In genomic region chr1:133069275-133070120, GRCm38 (mm10) we compare ENCODE assay signal across 9 mouse cellular contexts. TPM values are rescaled to one million over a fixed set of nuclear protein-coding genes. Genes with fewer than 3 reads are reported as not detected.
DNase-seq lines count a peak whose midpoint lies in the region; ATAC-seq and TF ChIP-seq lines count a peak whose summit lies in the region.
"Had no signal": no experiment of that assay in that cellular context is flagged by ENCODE, and none has a peak within 500 bp of the region (broad histone marks: within the 10 kb centered on the region; RNA-seq: fewer than 3 reads in every experiment).

No protein-coding gene starts in this region.

- peak; percentile 61 for DNase-seq in gastrocnemius, adult 2 months
- no peak for DNase-seq in gastrocnemius, postnatal 36 days
- DNase-seq in thymus, adult 2 months = no peak
- DNase-seq in thymus, postnatal 36 days = no peak
- peak; percentile 24 for DNase-seq in hindbrain, postnatal 0 days (ENCODE audit: low spot score)
- DNase-seq in frontal cortex, postnatal 25 days (ENCODE audit: low spot score in 2 of 2) = no peak
- DNase-seq in cerebellum, adult 8-10 months = no peak
- DNase-seq: kidney, adult 11 months had no signal

- no peak for ATAC-seq in hindbrain, postnatal 0 days
- ATAC-seq in stomach, embryonic 14.5 days (ENCODE audit: insufficient number of reproducible peaks, insufficient read depth, low FRiP score, low read depth) = peak; percentile 12; the same call in 1 of the 2 replicates

- intact Hi-C loops in gastrocnemius, adult 2 months (cut with DNase I) = loop anchor here (2.0 kb wide), 1 partner anchor 23 kb away; no protein-coding TSS in a partner anchor
- intact Hi-C loops in gastrocnemius, postnatal 36 days (cut with DNase I) = no loop called here

- H3K27ac ChIP-seq in gastrocnemius, adult 2 months = peak overlapping the region; percentile 92
- H3K27ac ChIP-seq in thymus, adult 2 months (ENCODE audit: control insufficient read depth, insufficient read depth, low read length) = peak overlapping the region; percentile 10; the same call in 1 of the 2 replicates
- H3K27ac ChIP-seq in hindbrain, postnatal 0 days = peak overlapping the region; percentile 68
- H3K27ac ChIP-seq in stomach, embryonic 14.5 days (ENCODE audit: low read length) = peak overlapping the region; percentile 81

- no peaks in the 10 kb centered on the region for H3K27me3 ChIP-seq in thymus, adult 2 months (ENCODE audit: control insufficient read depth, insufficient read depth, low read length)
- H3K27me3 ChIP-seq in hindbrain, postnatal 0 days (ENCODE audit: insufficient read depth, low read length) = no peaks in the 10 kb centered on the region
- no peaks in the 10 kb centered on the region for H3K27me3 ChIP-seq in stomach, embryonic 14.5 days (ENCODE audit: control insufficient read depth, insufficient read depth, low read length)

- H3K9ac ChIP-seq in hindbrain, postnatal 0 days (replicated peaks; ENCODE audit: low read length) = no peak overlapping the region
- no peak overlapping the region for H3K9ac ChIP-seq in stomach, embryonic 14.5 days (replicated peaks; ENCODE audit: low read depth, low read length)

- H3K4me1 ChIP-seq in thymus, adult 2 months (replicated peaks; ENCODE audit: control insufficient read depth, insufficient read depth, low read length) = peaks cover 37% of the 10 kb centered on the region
- peaks cover 29% of the 10 kb centered on the region for H3K4me1 ChIP-seq in hindbrain, postnatal 0 days (ENCODE audit: insufficient read depth, low read length)
- peaks cover 28% of the 10 kb centered on the region for H3K4me1 ChIP-seq in stomach, embryonic 14.5 days (ENCODE audit: control insufficient read depth, insufficient read depth, low read length)

- no peak overlapping the region for H3K4me2 ChIP-seq in hindbrain, postnatal 0 days (ENCODE audit: low read depth, low read length)
- H3K4me2 ChIP-seq in stomach, embryonic 14.5 days (replicated peaks; ENCODE audit: low read depth, low read length) = no peak overlapping the region

- no peaks in the 10 kb centered on the region for H3K36me3 ChIP-seq in thymus, adult 2 months (ENCODE audit: control insufficient read depth, insufficient read depth, low read length)
- peaks cover 8% of the 10 kb centered on the region; the same call in 1 of the 2 replicates for H3K36me3 ChIP-seq in hindbrain, postnatal 0 days (ENCODE audit: insufficient read depth, low read length)
- peaks cover 9% of the 10 kb centered on the region; the same call in 1 of the 2 replicates for H3K36me3 ChIP-seq in stomach, embryonic 14.5 days (ENCODE audit: control insufficient read depth, insufficient read depth, low read length)

- no peak for TF ChIP-seq POLR2A in thymus, adult 2 months (IDR thresholded peaks at IDR 0.05; ENCODE audit: control insufficient read depth, extremely low read depth, insufficient read depth, low read length, poor library complexity)

- WGBS in thymus, adult 2 months = 45% methylated on average over 12 of the region's 12 CpGs
- WGBS in hindbrain, postnatal 0 days = 70% methylated on average over 12 of the region's 12 CpGs
- 61% methylated on average over 12 of the region's 12 CpGs for WGBS in stomach, embryonic 14.5 days

- no peaks in the 10 kb centered on the region for H3K9me3 ChIP-seq in hindbrain, postnatal 0 days (ENCODE audit: low read length)
- no peaks in the 10 kb centered on the region for H3K9me3 ChIP-seq in stomach, embryonic 14.5 days (ENCODE audit: control insufficient read depth, low read depth, low read length)

- peak overlapping the region; percentile 82 for H3K4me3 ChIP-seq in gastrocnemius, adult 2 months
- H3K4me3 ChIP-seq in thymus, adult 2 months (ENCODE audit: control insufficient read depth, insufficient read depth, low read length) = no peak overlapping the region
- H3K4me3 ChIP-seq in hindbrain, postnatal 0 days (ENCODE audit: low read length) = no peak overlapping the region
- no peak overlapping the region for H3K4me3 ChIP-seq in stomach, embryonic 14.5 days (ENCODE audit: low read depth, low read length)

- TF ChIP-seq CTCF in gastrocnemius, adult 2 months (IDR thresholded peaks at IDR 0.05) = no peak
- TF ChIP-seq CTCF in thymus, adult 2 months (IDR thresholded peaks at IDR 0.05; ENCODE audit: borderline replicate concordance, control insufficient read depth, extremely low read depth, insufficient read depth, low read length, poor library complexity) = no peak
- TF ChIP-seq CTCF in hindbrain, postnatal 0 days (IDR thresholded peaks at IDR 0.05; ENCODE audit: low read depth) = no peak

RNA-seq across cellular contexts. Expression of gene Pik3c2b, which starts 24.0 kb away (rescaled TPM):
- total RNA-seq in gastrocnemius, adult 2 months (2021) = 10 to 100 TPM in 1 of 2 experiments, 1 to 10 TPM in 1; 9.8 to 11.0 TPM
- total RNA-seq in gastrocnemius, postnatal 36 days (2021) = 10 to 100 TPM in 1 of 2 experiments, 1 to 10 TPM in 1; 9.3 to 11.1 TPM
- polyA plus RNA-seq in thymus, adult 2 months (2012; rRNA removed) = 9.5 and 12.1 TPM in 2 replicates
- total RNA-seq in hindbrain, postnatal 0 days (2014; rRNA removed) = 20.7 and 23.0 TPM in 2 replicates
- polyA plus RNA-seq in hindbrain, postnatal 0 days (2015; fragmentation: Nextera tagmentation; extraction: Ambion mirVana) = 7.1 and 8.7 TPM in 2 replicates
- polyA plus RNA-seq in stomach, embryonic 14.5 days (2014; fragmentation: Nextera tagmentation; extraction: Ambion mirVana) = 10.7 and 13.8 TPM in 2 replicates

RNA-seq across cellular contexts. Expression of gene Mdm4, which starts 39.1 kb away (rescaled TPM):
- total RNA-seq in gastrocnemius, adult 2 months (2021) = 10 to 100 TPM; 26.3 to 32.4 TPM
- 10 to 100 TPM; 22.7 to 28.1 TPM for total RNA-seq in gastrocnemius, postnatal 36 days (2021)
- 127 and 147 TPM in 2 replicates for polyA plus RNA-seq in thymus, adult 2 months (2012; rRNA removed)
- 55.3 and 61.3 TPM in 2 replicates for total RNA-seq in hindbrain, postnatal 0 days (2014; rRNA removed)
- polyA plus RNA-seq in hindbrain, postnatal 0 days (2015; fragmentation: Nextera tagmentation; extraction: Ambion mirVana) = 29.1 and 32.2 TPM in 2 replicates
- 69.7 and 71.6 TPM in 2 replicates for polyA plus RNA-seq in stomach, embryonic 14.5 days (2014; fragmentation: Nextera tagmentation; extraction: Ambion mirVana)

Comparison
In these comparisons a context has a peak if more than half of its experiments do, and no peak if none do; other contexts are left out.
1. DNase-seq: peak in gastrocnemius, adult 2 months (single experiment) and hindbrain, postnatal 0 days (single experiment); none in gastrocnemius, postnatal 36 days (0 of 2), thymus, adult 2 months (single experiment), thymus, postnatal 36 days (0 of 2), frontal cortex, postnatal 25 days (0 of 2) and cerebellum, adult 8-10 months (single experiment).
2. H3K27ac ChIP-seq: peak in every context shown above with its lines; median percentile 92 in gastrocnemius, adult 2 months; 81 in stomach, embryonic 14.5 days; 68 in hindbrain, postnatal 0 days; 10 in thymus, adult 2 months.